Mouse (Mus musculus) T-cell, adult 2 months (primary cell): ENCODE measurements around the gene Slc3a2.

Source experiments
- DNase-seq: peaks from one replicate; pipeline ENCODE4 v3.0.0; 2022; ENCODE audit warnings: low spot score

Slc3a2 gene

GRCm38 (mm10) chr19:8662337-8662736 lies 60.8 kb downstream of the Slc3a2 start:
- peak; percentile 41 for DNase-seq

DNA sequence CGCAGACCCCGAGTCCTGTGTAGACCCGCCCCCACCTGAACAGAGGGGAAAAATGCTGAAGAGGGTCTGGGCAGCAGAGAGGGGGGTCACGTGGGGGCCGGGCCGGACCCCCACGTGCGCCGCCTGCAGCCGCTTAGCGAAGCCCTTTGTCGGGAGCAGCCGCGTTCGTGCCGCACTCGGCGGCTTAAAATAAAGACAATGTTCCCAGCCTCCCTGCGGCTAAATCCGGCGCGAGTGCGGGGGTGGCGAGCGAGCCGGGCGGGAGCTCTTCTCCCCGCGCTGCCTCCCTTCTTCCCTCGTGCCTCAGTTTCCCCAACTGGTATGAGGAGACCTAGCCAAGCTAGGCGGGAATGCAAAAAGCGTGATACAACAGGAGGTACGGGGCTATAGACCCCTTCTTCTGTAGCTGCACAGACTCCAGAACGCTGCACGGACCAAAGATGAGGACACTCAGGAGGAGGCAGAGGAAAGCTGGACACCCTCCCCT lies 61.3 kb downstream of the Slc3a2 start:
- no peak for DNase-seq
